Mouse (Mus musculus) bone marrow, adult 2 months (tissue): ENCODE measurements around the gene Wdr4. TPM values are rescaled to one million over a fixed set of nuclear protein-coding genes. Genes with fewer than 3 reads are reported as not detected.

Experiments
- H3K27ac ChIP-seq: fragments of 200-500 bp; 2 replicates; pipeline ENCODE4 v1.5.1; 2012; ENCODE audit warnings: low read depth, mild to moderate bottlenecking, control low read depth, inconsistent platforms, low read length; ENCODE audit not compliant: control insufficient read depth, poor library complexity, insufficient read depth
- H3K4me1 ChIP-seq: fragments of 200-500 bp; 2 replicates; pipeline ENCODE4 v1.6.1; 2011; ENCODE audit warnings: low read length; ENCODE audit not compliant: control insufficient read depth, insufficient read depth
- H3K4me3 ChIP-seq: fragments of 200-500 bp; replicated peaks from 2 replicates; pipeline ENCODE3; 2011; ENCODE audit warnings: mild to moderate bottlenecking, low read depth, low read length, control low read depth; ENCODE audit not compliant: control insufficient read depth
- CTCF ChIP-seq: fragments of 200-500 bp; IDR thresholded peaks from 2 replicates; pipeline ENCODE4 v1.5.1; 2011; ENCODE audit warnings: low read length, control low read depth; ENCODE audit not compliant: control insufficient read depth, insufficient read depth
- POLR2A ChIP-seq: fragments of 200-500 bp; IDR thresholded peaks from 2 replicates; pipeline ENCODE4 v1.6.1; 2011; ENCODE audit warnings: low read depth, mild to moderate bottlenecking, control low read depth, low read length, borderline replicate concordance; ENCODE audit not compliant: control insufficient read depth
- WGBS: fragments of 180-500 bp; shearing (Covaris S2); methylation state at CpG from one replicate; pipeline ENCODE4 v1.1.7; 2018; 5-methylcytosine and 5-hydroxymethylcytosine counted together
- polyA plus RNA-seq: library from polyadenylated mRNA; stranded (reverse); fragments of >200 nt; gene quantifications from 2 replicates; pipeline ENCODE4 v1.2.4, GENCODE M21; 2011; ENCODE audit warnings: low replicate concordance; ENCODE audit not compliant: missing spikeins, insufficient read depth, insufficient read length

The Wdr4 gene
- polyA plus RNA-seq, 1 experiment = 13.6 TPM

GRCm38 (mm10) chr17:31531441-31532158 is 11.8 kb upstream of the Wdr4 start:
- no peak for TF ChIP-seq POLR2A
- TF ChIP-seq CTCF = no peak
- H3K4me3 ChIP-seq = no peak overlapping the region
- H3K4me1 ChIP-seq = no peaks in the 10 kb centered on the region
- H3K27ac ChIP-seq = no peak overlapping the region
- WGBS = 90% methylated on average over 14 of the region's 14 CpGs

- 64% methylated on average over 15 of the region's 15 CpGs for WGBS
- Histone ChIP-seq H3K4me3 (no peak overlapping the region), H3K4me1 (no peaks in the 10 kb centered on the region), H3K27ac (no peak overlapping the region; the same call in 1 of the 2 replicates)
- TF ChIP-seq CTCF = peak; percentile 42; the same call in 1 of the 2 replicates
- TF ChIP-seq POLR2A = no peak
Measured at GRCm38 (mm10) chr17:31529314-31529713, 9.5 kb upstream of the Wdr4 start.

- H3K4me1 ChIP-seq = no peaks in the 10 kb centered on the region; the same call in 1 of the 2 replicates
- H3K4me3 ChIP-seq = no peak overlapping the region
- WGBS = 95% methylated on average over 3 of the region's 3 CpGs
- no peak for TF ChIP-seq CTCF
- TF ChIP-seq POLR2A = no peak
- H3K27ac ChIP-seq = no peak overlapping the region
Measured at GRCm38 (mm10) chr17:31525816-31526215, 6.0 kb upstream of the Wdr4 start.

- no peak for TF ChIP-seq CTCF
- TF ChIP-seq POLR2A = no peak
- H3K27ac ChIP-seq = no peak overlapping the region; the same call in 1 of the 2 replicates
- no peak overlapping the region for H3K4me3 ChIP-seq
- WGBS = 69% methylated on average over 4 of the region's 4 CpGs
- H3K4me1 ChIP-seq = no peaks in the 10 kb centered on the region; the same call in 1 of the 2 replicates
Measured at GRCm38 (mm10) chr17:31525114-31525513, 5.3 kb upstream of the Wdr4 start.

GRCm38 (mm10) chr17:31521948-31522347 is 2.2 kb upstream of the Wdr4 start:
- TF ChIP-seq CTCF (no peak), POLR2A (no peak)
- WGBS = 87% methylated on average over 6 of the region's 6 CpGs
- H3K27ac ChIP-seq = no peak overlapping the region
- no peaks in the 10 kb centered on the region; the same call in 1 of the 2 replicates for H3K4me1 ChIP-seq
- no peak overlapping the region for H3K4me3 ChIP-seq

GRCm38 (mm10) chr17:31520895-31521294 is 1.1 kb upstream of the Wdr4 start:
- Histone ChIP-seq H3K4me1 (no peaks in the 10 kb centered on the region; the same call in 1 of the 2 replicates), H3K4me3 (peak overlapping the region; percentile 39), H3K27ac (no peak overlapping the region)
- TF ChIP-seq CTCF (no peak), POLR2A (no peak)
- WGBS = 28% methylated on average over 3 of the region's 3 CpGs

GRCm38 (mm10) chr17:31519344-31519945 is 335 bp downstream of the Wdr4 start:
- TF ChIP-seq POLR2A = no peak
- no peak for TF ChIP-seq CTCF
- 1% methylated on average over 7 of the region's 7 CpGs for WGBS
- Histone ChIP-seq H3K4me1 (no peaks in the 10 kb centered on the region; the same call in 1 of the 2 replicates), H3K4me3 (peak overlapping the region; percentile 83), H3K27ac (peak overlapping the region; percentile 5)

GRCm38 (mm10) chr17:31514696-31515095 is 5.1 kb downstream of the Wdr4 start:
- Histone ChIP-seq H3K27ac (no peak overlapping the region), H3K4me3 (no peak overlapping the region), H3K4me1 (no peaks in the 10 kb centered on the region; the same call in 1 of the 2 replicates)
- no peak for TF ChIP-seq POLR2A
- no peak for TF ChIP-seq CTCF
- WGBS = 47% methylated on average over 1 of the region's 1 CpGs
